Mouse (Mus musculus) ES-E14 (cell line): Measurements from ENCODE around the gene Prickle2.

Experiments used
- CHD2 ChIP-seq: IDR thresholded peaks from 2 replicates; pipeline ENCODE4 v1.6.1; 2014; ENCODE audit warnings: mild to moderate bottlenecking, low read depth, low read length, inconsistent platforms
- ZC3H11A ChIP-seq: IDR thresholded peaks from 2 replicates; pipeline ENCODE4 v1.6.1; 2012; ENCODE audit warnings: low read depth, mild to moderate bottlenecking, inconsistent platforms, low read length, borderline replicate concordance

DNA sequence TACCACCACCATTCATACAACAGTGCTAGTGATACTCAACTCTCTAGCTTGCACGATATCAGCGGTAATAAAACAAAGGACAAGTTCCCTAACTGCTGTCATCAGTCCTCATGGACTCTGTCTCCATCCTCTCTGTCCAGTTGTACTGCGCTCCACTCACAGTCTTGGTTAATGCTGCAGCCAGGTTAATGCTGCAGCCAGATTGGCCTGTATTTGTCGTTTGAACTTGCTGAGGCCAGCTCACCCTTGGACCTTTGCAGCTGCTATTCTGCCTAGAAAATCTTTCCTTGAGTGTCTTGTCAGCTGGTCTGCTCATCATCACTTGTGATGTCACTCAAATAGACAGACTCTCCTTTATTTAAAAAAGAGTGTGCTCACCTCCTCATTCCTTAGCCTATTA lies 236.5 kb downstream of the Prickle2 start:
- TF ChIP-seq ZC3H11A (no peak), CHD2 (no peak)
